Mouse (Mus musculus) liver, postnatal 0 days (tissue): Measurements from ENCODE around the gene Senp1.

Source experiments
- CTCF ChIP-seq: sonication (generic); IDR thresholded peaks from 2 replicates; pipeline ENCODE4 v1.5.1; 2016; ENCODE audit warnings: antibody characterized with exemption, low read depth
- EP300 ChIP-seq: IDR thresholded peaks from 2 replicates; pipeline ENCODE4 v1.6.1; 2016; ENCODE audit warnings: antibody characterized with exemption, low read depth, mild to moderate bottlenecking

DNA sequence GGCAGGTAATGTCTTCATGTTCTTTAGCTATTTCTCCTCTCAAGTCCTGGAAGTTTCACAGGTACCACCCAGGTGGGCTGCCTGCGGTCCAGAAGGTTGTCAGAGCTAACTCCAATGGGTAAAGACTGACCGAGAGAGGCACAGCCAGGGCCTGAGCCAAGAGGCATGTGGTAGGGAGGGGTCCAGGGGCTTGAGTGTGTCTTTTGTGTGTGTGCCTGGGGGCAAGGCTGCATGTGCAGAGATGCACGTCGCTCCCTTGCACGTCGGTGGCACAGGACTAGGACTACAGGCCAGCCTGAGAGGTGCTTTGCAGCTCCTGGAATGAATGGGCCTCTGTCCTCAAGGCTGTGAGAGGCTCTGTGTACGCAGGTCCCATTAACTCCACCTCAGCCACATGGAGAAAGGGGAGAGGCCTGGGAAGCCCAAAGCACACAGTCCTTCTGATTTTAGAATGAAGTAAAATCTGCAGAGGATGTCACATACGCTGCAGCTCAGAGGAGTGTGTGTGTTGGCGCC lies 60.3 kb downstream of the Senp1 start:
- TF ChIP-seq CTCF (no peak), EP300 (no peak)
